Mouse (Mus musculus): ENCODE measurements around the gene Lrrc4. TPM values are rescaled to one million over a fixed set of nuclear protein-coding genes. Genes with fewer than 3 reads are reported as not detected.

The Lrrc4 gene
- polyA plus RNA-seq, 1 experiment = 0.82 TPM

GRCm38 (mm10) chr6:28710035-28710434 is 121.5 kb downstream of the Lrrc4 start:
- no peak overlapping the region for H3K4me3 ChIP-seq (replicated peaks; ENCODE audit: extremely low read depth, low read depth, low read length)
- H3K4me1 ChIP-seq (ENCODE audit: control insufficient read depth, insufficient read depth, low read length) = peaks cover 9% of the 10 kb centered on the region
- TF ChIP-seq CTCF (IDR thresholded peaks at IDR 0.05; ENCODE audit: insufficient read depth, low read length) = no peak
- TF ChIP-seq POLR2A (IDR thresholded peaks at IDR 0.05; ENCODE audit: borderline replicate concordance, extremely low read depth, low read depth, low read length) = no peak
- 48% methylated on average over 2 of the region's 2 CpGs for WGBS
- no peak for DNase-seq

- H3K4me1 ChIP-seq (ENCODE audit: control insufficient read depth, insufficient read depth, low read length) = peaks cover 9% of the 10 kb centered on the region
- TF ChIP-seq CTCF (IDR thresholded peaks at IDR 0.05; ENCODE audit: insufficient read depth, low read length) = no peak
- no peak for TF ChIP-seq POLR2A (IDR thresholded peaks at IDR 0.05; ENCODE audit: borderline replicate concordance, extremely low read depth, low read depth, low read length)
- no peak for DNase-seq
- WGBS = 38% methylated on average over 12 of the region's 12 CpGs
- H3K4me3 ChIP-seq (replicated peaks; ENCODE audit: extremely low read depth, low read depth, low read length) = no peak overlapping the region
Observed at GRCm38 (mm10) chr6:28706976-28707592, 124.5 kb downstream of the Lrrc4 start.

DNA sequence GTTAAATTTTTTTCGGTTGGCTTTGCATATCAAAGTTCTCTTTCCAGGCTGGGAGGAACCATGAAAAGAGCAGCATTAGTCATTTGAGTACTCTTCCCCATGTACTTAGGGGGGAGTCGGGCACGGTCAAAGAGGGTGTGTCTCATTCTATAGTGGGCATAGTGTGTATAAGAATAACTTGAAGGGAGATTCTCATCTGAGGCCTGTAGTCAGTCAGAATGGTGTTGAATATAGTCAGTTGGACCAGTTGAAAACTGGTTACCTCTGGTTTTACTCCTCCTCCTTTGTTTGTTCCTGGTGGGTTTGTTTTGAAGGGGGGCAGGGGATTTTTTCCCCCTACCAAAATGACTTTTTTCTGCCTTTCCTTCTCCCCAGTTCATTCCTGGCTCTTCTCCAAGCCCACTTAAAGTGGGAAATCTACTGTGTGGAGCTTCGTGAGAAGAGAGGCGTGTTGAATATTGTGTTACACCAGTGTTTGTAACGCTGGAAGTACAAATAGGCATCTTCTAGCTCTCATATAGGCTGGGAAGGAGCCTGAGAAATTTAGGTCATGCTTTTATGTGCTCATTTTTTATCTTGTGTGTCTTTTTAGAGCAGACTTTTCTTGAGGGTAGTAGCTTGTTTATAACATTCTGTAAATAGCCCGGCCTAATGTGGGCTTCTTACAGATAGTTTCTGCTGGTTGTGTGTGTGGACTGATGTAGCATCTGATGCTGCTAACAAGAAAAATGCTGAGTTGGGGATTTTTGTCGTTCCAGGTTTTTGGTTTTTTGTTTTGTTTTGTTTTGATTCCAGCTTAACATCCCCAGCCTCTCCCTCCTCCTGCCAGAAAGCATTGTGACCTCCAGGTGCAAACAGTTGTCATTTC is 125.2 kb downstream of the Lrrc4 start:
- H3K4me1 ChIP-seq (ENCODE audit: control insufficient read depth, insufficient read depth, low read length) = peaks cover 9% of the 10 kb centered on the region
- H3K4me3 ChIP-seq (replicated peaks; ENCODE audit: extremely low read depth, low read depth, low read length) = no peak overlapping the region
- DNase-seq = no peak
- TF ChIP-seq POLR2A (IDR thresholded peaks at IDR 0.05; ENCODE audit: borderline replicate concordance, extremely low read depth, low read depth, low read length) = no peak
- TF ChIP-seq CTCF (IDR thresholded peaks at IDR 0.05; ENCODE audit: insufficient read depth, low read length) = no peak
- WGBS = 60% methylated on average over 8 of the region's 8 CpGs

DNA sequence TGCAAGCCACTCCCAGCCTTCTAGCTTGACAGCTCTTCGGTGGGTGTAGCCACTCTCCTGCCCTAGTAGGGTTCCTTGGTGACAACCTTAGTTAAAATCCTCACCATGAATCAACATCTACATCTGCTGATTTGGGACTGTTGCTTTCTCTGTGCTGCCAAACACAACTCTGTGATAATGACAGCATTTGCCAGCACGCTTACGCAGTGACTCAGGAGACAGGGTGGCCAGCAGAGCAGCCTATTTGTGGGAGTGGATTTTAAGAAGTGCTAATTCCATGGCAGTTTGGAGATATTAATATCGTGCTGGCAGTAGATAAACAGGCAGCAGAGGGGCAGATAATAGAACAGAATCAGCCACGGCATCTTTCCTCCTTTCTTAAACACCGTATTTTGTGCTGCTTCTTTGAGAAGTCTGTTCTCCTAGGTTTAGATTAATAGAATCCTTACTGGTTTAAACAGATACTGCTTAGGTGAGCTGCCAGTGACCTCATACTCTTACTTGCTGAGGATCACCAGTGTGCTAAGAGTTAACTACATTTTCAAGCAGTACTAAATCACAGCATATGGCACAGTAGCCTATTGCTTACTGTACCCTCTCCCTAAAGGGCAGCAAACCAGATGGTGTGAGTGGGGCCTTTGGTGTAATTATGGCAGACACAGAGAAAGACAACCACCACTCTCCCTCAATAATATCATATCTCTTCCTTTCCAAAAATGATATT is 126.0 kb downstream of the Lrrc4 start:
- TF ChIP-seq POLR2A (IDR thresholded peaks at IDR 0.05; ENCODE audit: borderline replicate concordance, extremely low read depth, low read depth, low read length) = no peak
- no peak for TF ChIP-seq CTCF (IDR thresholded peaks at IDR 0.05; ENCODE audit: insufficient read depth, low read length)
- no peak overlapping the region for H3K4me3 ChIP-seq (replicated peaks; ENCODE audit: extremely low read depth, low read depth, low read length)
- peaks cover 9% of the 10 kb centered on the region for H3K4me1 ChIP-seq (ENCODE audit: control insufficient read depth, insufficient read depth, low read length)
- DNase-seq = no peak
- 69% methylated on average over 6 of the region's 6 CpGs for WGBS

DNA sequence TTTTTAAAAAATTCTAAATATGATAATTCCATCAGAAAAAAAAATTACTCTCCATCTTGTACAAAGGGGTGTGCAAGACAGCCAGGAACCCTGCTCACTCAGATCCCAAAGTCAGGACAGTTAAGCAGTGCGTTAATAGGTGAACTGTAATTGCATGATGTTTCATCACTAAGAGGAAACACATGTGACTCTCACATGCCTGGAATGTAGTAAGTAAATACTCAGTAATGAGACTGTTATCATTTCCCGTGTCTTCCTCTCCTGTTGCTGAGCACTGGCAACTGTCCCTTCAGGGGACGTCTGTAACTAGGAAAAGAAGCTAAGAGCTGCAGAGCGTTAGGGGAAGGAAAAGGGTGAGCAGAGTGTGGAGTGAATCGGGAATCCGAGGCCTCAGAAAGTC is 126.9 kb downstream of the Lrrc4 start:
- no peak overlapping the region for H3K4me3 ChIP-seq (replicated peaks; ENCODE audit: extremely low read depth, low read depth, low read length)
- no peak for DNase-seq
- peaks cover 9% of the 10 kb centered on the region for H3K4me1 ChIP-seq (ENCODE audit: control insufficient read depth, insufficient read depth, low read length)
- TF ChIP-seq CTCF (IDR thresholded peaks at IDR 0.05; ENCODE audit: insufficient read depth, low read length) (no peak), POLR2A (IDR thresholded peaks at IDR 0.05; ENCODE audit: borderline replicate concordance, extremely low read depth, low read depth, low read length) (no peak)
- WGBS = 27% methylated on average over 6 of the region's 6 CpGs

DNA sequence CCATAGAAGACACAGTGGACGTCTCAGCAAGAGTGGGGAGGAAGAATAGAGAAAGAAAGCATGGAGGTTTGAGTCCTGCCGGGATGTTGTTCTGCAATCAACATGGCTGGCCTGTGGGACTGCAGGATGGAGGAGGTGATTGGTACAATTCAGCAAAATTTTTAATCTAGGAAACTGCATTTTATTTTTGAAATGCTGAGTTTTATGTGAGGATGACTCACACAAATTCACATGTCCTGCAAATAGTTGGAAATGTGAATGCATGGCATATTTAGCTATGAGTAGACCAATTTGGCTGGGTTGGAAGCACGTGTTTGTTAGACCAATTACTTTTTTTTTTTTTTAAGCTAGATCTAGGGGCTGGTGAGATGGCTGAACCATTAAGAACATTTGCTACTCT is 134.3 kb downstream of the Lrrc4 start:
- DNase-seq = no peak
- no peak for TF ChIP-seq CTCF (IDR thresholded peaks at IDR 0.05; ENCODE audit: insufficient read depth, low read length)
- no peak for TF ChIP-seq POLR2A (IDR thresholded peaks at IDR 0.05; ENCODE audit: borderline replicate concordance, extremely low read depth, low read depth, low read length)
- WGBS = 95% methylated on average over 3 of the region's 3 CpGs
- no peak overlapping the region for H3K4me3 ChIP-seq (replicated peaks; ENCODE audit: extremely low read depth, low read depth, low read length)
- no peaks in the 10 kb centered on the region for H3K4me1 ChIP-seq (ENCODE audit: control insufficient read depth, insufficient read depth, low read length)

DNA sequence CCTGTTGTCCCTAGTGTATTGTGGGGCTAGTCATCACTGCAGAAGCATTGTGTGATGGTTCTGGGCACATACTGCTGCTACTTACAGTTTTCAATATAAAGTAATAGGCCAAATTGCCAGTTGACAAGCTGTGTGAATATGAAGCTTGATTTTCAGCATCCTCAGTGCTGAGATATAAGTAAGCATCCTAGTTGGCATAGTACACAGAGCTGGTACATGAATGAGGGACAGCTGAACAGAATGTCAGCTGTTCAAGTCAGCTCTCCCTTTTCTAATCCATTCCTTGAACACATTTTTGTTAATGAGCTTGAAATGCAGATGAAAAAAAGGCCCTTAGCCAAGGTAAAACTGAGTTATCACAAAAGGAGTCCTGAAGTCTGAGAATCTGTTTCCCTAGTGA is 138.9 kb downstream of the Lrrc4 start:
- Histone ChIP-seq H3K4me1 (ENCODE audit: control insufficient read depth, insufficient read depth, low read length) (no peaks in the 10 kb centered on the region), H3K4me3 (replicated peaks; ENCODE audit: extremely low read depth, low read depth, low read length) (no peak overlapping the region)
- TF ChIP-seq CTCF (IDR thresholded peaks at IDR 0.05; ENCODE audit: insufficient read depth, low read length) (no peak), POLR2A (IDR thresholded peaks at IDR 0.05; ENCODE audit: borderline replicate concordance, extremely low read depth, low read depth, low read length) (no peak)
- DNase-seq = no peak

DNA sequence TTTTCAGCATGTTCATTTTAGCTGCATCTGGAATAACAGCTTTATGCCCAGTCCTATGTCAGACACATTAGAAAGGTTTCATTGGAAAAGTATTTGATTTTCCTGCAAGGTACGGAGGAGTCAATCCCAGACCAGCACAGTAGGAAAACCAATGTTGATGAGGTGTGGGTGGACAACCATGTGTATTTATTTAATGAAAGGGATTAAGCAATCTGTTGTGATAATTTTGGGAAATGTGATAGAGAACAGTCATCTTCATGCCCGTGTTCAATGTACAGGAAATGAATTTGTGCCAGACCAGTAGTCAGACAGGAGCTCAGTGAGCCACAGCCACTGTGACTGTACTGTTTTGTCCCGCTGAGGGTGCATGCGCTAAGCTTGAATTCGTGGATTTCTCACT is 143.8 kb downstream of the Lrrc4 start:
- H3K4me1 ChIP-seq (ENCODE audit: control insufficient read depth, insufficient read depth, low read length) = no peaks in the 10 kb centered on the region; the same call in 1 of the 2 replicates
- TF ChIP-seq CTCF (IDR thresholded peaks at IDR 0.05; ENCODE audit: insufficient read depth, low read length) (no peak), POLR2A (IDR thresholded peaks at IDR 0.05; ENCODE audit: borderline replicate concordance, extremely low read depth, low read depth, low read length) (no peak)
- 73% methylated on average over 5 of the region's 5 CpGs for WGBS
- no peak overlapping the region for H3K4me3 ChIP-seq (replicated peaks; ENCODE audit: extremely low read depth, low read depth, low read length)
- no peak for DNase-seq

- WGBS = 83% methylated on average over 5 of the region's 5 CpGs
- peaks cover 7% of the 10 kb centered on the region for H3K4me1 ChIP-seq (ENCODE audit: control insufficient read depth, insufficient read depth, low read length)
- TF ChIP-seq POLR2A (IDR thresholded peaks at IDR 0.05; ENCODE audit: borderline replicate concordance, extremely low read depth, low read depth, low read length) (no peak), CTCF (IDR thresholded peaks at IDR 0.05; ENCODE audit: insufficient read depth, low read length) (no peak)
- no peak overlapping the region for H3K4me3 ChIP-seq (replicated peaks; ENCODE audit: extremely low read depth, low read depth, low read length)
- no peak for DNase-seq
Observed at GRCm38 (mm10) chr6:28685745-28686144, 145.8 kb downstream of the Lrrc4 start.
